Mouse (Mus musculus) olfactory bulb, adult 2 months (tissue): Measurements from ENCODE around the gene Zfp950. TPM values are rescaled to one million over a fixed set of nuclear protein-coding genes. Genes with fewer than 3 reads are reported as not detected.

Source experiments
- H3K27ac ChIP-seq: fragments of 200-500 bp; 2 replicates; pipeline ENCODE4 v1.5.1; 2012; ENCODE audit warnings: low read depth, low read length; ENCODE audit not compliant: insufficient read depth
- H3K4me1 ChIP-seq: fragments of 200-500 bp; 2 replicates; pipeline ENCODE4 v1.6.1; 2012; ENCODE audit warnings: low read length; ENCODE audit not compliant: control insufficient read depth, insufficient read depth
- H3K4me3 ChIP-seq: fragments of 200-500 bp; 2 replicates; pipeline ENCODE4 v1.5.1; 2012; ENCODE audit warnings: mild to moderate bottlenecking, low read depth, low read length, moderate library complexity; ENCODE audit not compliant: insufficient read depth
- CTCF ChIP-seq: fragments of 200-500 bp; IDR thresholded peaks from 2 replicates; pipeline ENCODE4 v1.5.1; 2012; ENCODE audit warnings: low read depth, mild to moderate bottlenecking, low read length, moderate library complexity; ENCODE audit not compliant: insufficient read depth
- POLR2A ChIP-seq: fragments of 200-500 bp; IDR thresholded peaks from 2 replicates; pipeline ENCODE4 v1.6.1; 2012; ENCODE audit warnings: mild to moderate bottlenecking, low read depth, low read length, moderate library complexity; ENCODE audit not compliant: insufficient read depth
- whole genome bisulfite sequencing: fragments of 180-500 bp; shearing (Covaris S2); methylation state at CpG from one replicate; pipeline ENCODE4 v1.1.7; 2018; 5-methylcytosine and 5-hydroxymethylcytosine counted together
- polyA plus RNA-seq: library from polyadenylated mRNA; stranded (reverse); fragments of >200 nt; gene quantifications from 2 replicates; pipeline ENCODE4 v1.2.4, GENCODE M21; 2012; ENCODE audit warnings: low replicate concordance; ENCODE audit not compliant: missing spikeins, insufficient read depth, insufficient read length

The Zfp950 gene
- polyA plus RNA-seq, 1 experiment = not detected

- TF ChIP-seq POLR2A (no peak), CTCF (no peak)
- Histone ChIP-seq H3K4me1 (no peaks in the 10 kb centered on the region), H3K27ac (no peak overlapping the region), H3K4me3 (no peak overlapping the region)
- WGBS = 75% methylated on average over 2 of the region's 2 CpGs
Measured at GRCm38 (mm10) chr19:61031570-61031969, 109.1 kb downstream of the Zfp950 start.

- Histone ChIP-seq H3K4me3 (no peak overlapping the region), H3K27ac (no peak overlapping the region), H3K4me1 (no peaks in the 10 kb centered on the region)
- TF ChIP-seq CTCF (no peak), POLR2A (no peak)
- WGBS = 83% methylated on average over 3 of the region's 3 CpGs
Measured at GRCm38 (mm10) chr19:61021939-61022566, 118.6 kb downstream of the Zfp950 start.

- 82% methylated on average over 2 of the region's 2 CpGs for WGBS
- H3K27ac ChIP-seq = no peak overlapping the region
- H3K4me3 ChIP-seq = no peak overlapping the region
- no peak for TF ChIP-seq POLR2A
- TF ChIP-seq CTCF = no peak
- H3K4me1 ChIP-seq = no peaks in the 10 kb centered on the region
Measured at GRCm38 (mm10) chr19:61021502-61021901, 119.1 kb downstream of the Zfp950 start.

GRCm38 (mm10) chr19:61017477-61018266 is 123.0 kb downstream of the Zfp950 start:
- TF ChIP-seq POLR2A = no peak
- no peak for TF ChIP-seq CTCF
- no peaks in the 10 kb centered on the region for H3K4me1 ChIP-seq
- no peak overlapping the region for H3K4me3 ChIP-seq
- H3K27ac ChIP-seq = no peak overlapping the region
- WGBS = 80% methylated on average over 1 of the region's 1 CpGs

GRCm38 (mm10) chr19:61009266-61009665 is 131.4 kb downstream of the Zfp950 start:
- TF ChIP-seq POLR2A (no peak), CTCF (no peak)
- 72% methylated on average over 2 of the region's 2 CpGs for WGBS
- no peak overlapping the region for H3K4me3 ChIP-seq
- H3K4me1 ChIP-seq = no peaks in the 10 kb centered on the region
- H3K27ac ChIP-seq = no peak overlapping the region

Other genes with a start within 250 kb of the Zfp950 start
- not detected in 2 replicates for gene Gm7102, start 35.5 kb upstream of the Zfp950 start, polyA plus RNA-seq
- not detected in 2 replicates for gene Gm6020, start 43.0 kb upstream of the Zfp950 start, polyA plus RNA-seq
- gene Csf2ra, start 87.6 kb upstream of the Zfp950 start, polyA plus RNA-seq = not detected in 2 replicates
- gene Gm21060, start 156.2 kb upstream of the Zfp950 start, polyA plus RNA-seq = not detected in 2 replicates